Mouse (Mus musculus) lung, adult 2 months (tissue): ENCODE measurements around the gene Cflar.

Experiments used
- CTCF ChIP-seq: fragments of 200-500 bp; IDR thresholded peaks from 2 replicates; pipeline ENCODE4 v1.5.1; 2011; ENCODE audit warnings: mild to moderate bottlenecking, low read length, control low read depth; ENCODE audit not compliant: insufficient read depth
- POLR2A ChIP-seq: fragments of 200-500 bp; IDR thresholded peaks from 2 replicates; pipeline ENCODE4 v1.6.1; 2011; ENCODE audit warnings: low read depth, mild to moderate bottlenecking, control low read depth, low read length, borderline replicate concordance; ENCODE audit errors: extremely low read depth

DNA sequence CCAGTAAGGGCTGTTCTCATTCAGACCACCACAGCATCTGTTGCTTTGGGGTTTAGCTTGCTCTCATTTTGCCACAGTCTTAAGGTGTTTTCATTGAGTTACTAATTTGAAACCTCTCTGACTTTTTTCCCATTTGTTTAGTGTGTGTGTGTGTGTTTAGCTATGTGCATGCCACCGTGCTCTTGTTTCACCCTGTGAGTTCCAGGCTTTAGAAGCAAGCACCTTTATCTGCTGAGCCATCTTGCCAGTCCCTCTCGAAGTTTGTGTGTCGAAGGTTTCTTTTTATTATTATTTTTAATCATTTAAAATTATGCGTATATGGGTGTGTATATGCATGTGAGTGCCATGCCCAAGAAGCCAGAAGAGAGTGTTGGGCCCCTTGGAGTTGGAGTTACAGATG lies 87.6 kb downstream of the Cflar start:
- TF ChIP-seq CTCF (no peak), POLR2A (no peak)
